Mouse (Mus musculus) CH12.LX (cell line): ENCODE results near the gene Gpr19. TPM values are rescaled to one million over a fixed set of nuclear protein-coding genes. Genes with fewer than 3 reads are reported as not detected.

Experiments
- DNase-seq: peaks from one replicate; pipeline ENCODE4 v3.0.0-alpha.2; 2013; ENCODE audit errors: extremely low read depth
- H3K27ac ChIP-seq: 2 replicates; pipeline ENCODE4 v1.5.1; 2012; ENCODE audit warnings: low read depth, mild to moderate bottlenecking, control low read depth, moderate library complexity; ENCODE audit not compliant: insufficient read depth
- H3K27me3 ChIP-seq: replicated peaks from 2 replicates; pipeline ENCODE3; 2012; ENCODE audit warnings: inconsistent platforms
- H3K36me3 ChIP-seq, 2 experiments: replicated peaks in 1 of 2; 2 replicates each; pipeline versions ENCODE3 to v1.6.1; 2012; ENCODE audit warnings: inconsistent platforms in 1 of 2, low read length in 1 of 2, mild to moderate bottlenecking in 1 of 2, mixed read lengths in 1 of 2, moderate library complexity in 1 of 2; ENCODE audit not compliant: control insufficient read depth in 1 of 2, insufficient read depth in 1 of 2
- H3K4me1 ChIP-seq, 2 experiments: 2 replicates each; pipeline ENCODE4 v1.6.1; 2012; ENCODE audit warnings: inconsistent platforms in 1 of 2, moderate library complexity in 1 of 2; ENCODE audit not compliant: insufficient read depth in 2 of 2, control insufficient read depth in 1 of 2
- H3K4me2 ChIP-seq: 2 replicates; pipeline ENCODE4 v1.6.1; 2012; ENCODE audit warnings: low read depth, mild to moderate bottlenecking, control low read depth; ENCODE audit not compliant: poor library complexity, insufficient read depth, severe bottlenecking
- H3K4me3 ChIP-seq, 3 experiments: fragments of 150-350 bp in 1 of 3; sonication (generic) in 1 of 3; replicated peaks in 1 of 3; 2 replicates each; pipeline versions ENCODE3 to v1.5.1; 2011 to 2012; ENCODE audit warnings: low read depth in 2 of 3, low read length in 2 of 3, mild to moderate bottlenecking in 2 of 3, moderate library complexity in 2 of 3, control low read depth in 1 of 3, improper control_type of control experiment in 1 of 3, inconsistent platforms in 1 of 3, mixed read lengths in 1 of 3; ENCODE audit not compliant: poor library complexity in 1 of 3
- H3K79me2 ChIP-seq: replicated peaks from 2 replicates; pipeline ENCODE4 v1.6.1; 2012; ENCODE audit warnings: mild to moderate bottlenecking, moderate library complexity; ENCODE audit not compliant: control insufficient read depth, poor library complexity, insufficient read depth, severe bottlenecking; ENCODE audit errors: extremely low read depth
- H3K9ac ChIP-seq: 2 replicates; pipeline ENCODE4 v1.6.1; 2012; ENCODE audit warnings: low read depth, mild to moderate bottlenecking, control low read depth, moderate library complexity; ENCODE audit not compliant: insufficient read depth
- H3K9me3 ChIP-seq: replicated peaks from 2 replicates; pipeline ENCODE3; 2012; ENCODE audit warnings: low read length, inconsistent platforms, mixed read lengths
- E2F4 ChIP-seq: IDR thresholded peaks from 2 replicates; pipeline ENCODE4 v1.6.1; 2011; ENCODE audit warnings: low read depth, low read length, improper control_type of control experiment; ENCODE audit not compliant: insufficient replicate concordance
- GABPA ChIP-seq: IDR thresholded peaks from 2 replicates; pipeline ENCODE4 v1.6.1; 2012; ENCODE audit warnings: low read depth, low read length, improper control_type of control experiment, inconsistent platforms; ENCODE audit not compliant: insufficient replicate concordance
- PAX5 ChIP-seq: IDR thresholded peaks from 2 replicates; pipeline ENCODE4 v1.6.1; 2012; ENCODE audit warnings: low read length, inconsistent platforms, mixed read lengths
- SIN3A ChIP-seq: IDR thresholded peaks from 2 replicates; pipeline ENCODE4 v1.6.1; 2012; ENCODE audit warnings: low read length, improper control_type of control experiment, inconsistent platforms
- TCF12 ChIP-seq: IDR thresholded peaks from 2 replicates; pipeline ENCODE4 v1.6.1; 2014; ENCODE audit warnings: low read depth, mild to moderate bottlenecking, inconsistent platforms, low read length, improper control_type of control experiment
- UBTF ChIP-seq: IDR thresholded peaks from 2 replicates; pipeline ENCODE4 v1.6.1; 2012; ENCODE audit warnings: low read depth, mild to moderate bottlenecking, inconsistent platforms, low read length, improper control_type of control experiment, moderate library complexity
- USF2 ChIP-seq: conservative IDR thresholded peaks from 2 replicates; pipeline ENCODE4 v1.6.1; 2011; ENCODE audit warnings: low read depth, low read length, improper control_type of control experiment
- ZC3H11A ChIP-seq: IDR thresholded peaks from 2 replicates; pipeline ENCODE4 v1.6.1; 2012; ENCODE audit warnings: low read depth, mild to moderate bottlenecking, inconsistent platforms, low read length, improper control_type of control experiment
- dilution Hi-C: fragments of 300-500 bp; cut with MboI; formaldehyde crosslinking; loops from 2 replicates; pipeline ENCODE4 v1.14.3; 2020; ENCODE audit warnings: low sequenced_read_pairs; ENCODE audit not compliant: extremely low pct_unique_long_range_greater_than_20kb, extremely low pct_ligation_motif_present
- in situ Hi-C: fragments of 300-500 bp; cut with MboI; formaldehyde crosslinking; loops from 3 replicates; pipeline ENCODE4 v1.14.3; 2019; ENCODE audit warnings: low sequenced_read_pairs, low pct_ligation_motif_present, low pct_unique_long_range_greater_than_20kb, mixed read lengths
- polyA plus RNA-seq: library from polyadenylated mRNA; unstranded; fragments of >175 nt; gene quantifications from 2 replicates; pipeline ENCODE4 v1.2.1, GENCODE M21; 2012; ENCODE audit warnings: low read depth; ENCODE audit not compliant: insufficient read length
- total RNA-seq, 2 experiments: library from RNA; depleted of rRNA; stranded (reverse); fragments of 300-350 nt in 1 of 2; fragments of >200 nt in 1 of 2; gene quantifications; 2 replicates each; pipeline ENCODE4 v1.2.3; 2012 to 2014

The Gpr19 gene
- total and polyA plus RNA-seq, 3 experiments, result 4.8 to 7.5 (median 5.2) TPM

GRCm38 (mm10) chr6:134889763-134890162 lies 8.6 kb downstream of the Gpr19 start:
- dilution Hi-C loops, result no loop called here
- Histone ChIP-seq H3K27me3 (no peaks in the 10 kb centered on the region), H3K4me3 (no peak overlapping the region), H3K9ac (no peak overlapping the region)
- TF ChIP-seq GABPA (no peak), ZC3H11A (no peak), USF2 (no peak), UBTF (no peak)
- TF ChIP-seq, all 38 proteins: peak for 0
- H3K36me3 ChIP-seq, result peaks cover 0 to 6% of the 10 kb centered on the region in 2 experiments
- H3K27ac ChIP-seq, result no peak overlapping the region
- DNase-seq, result no peak
- H3K9me3 ChIP-seq, result no peaks in the 10 kb centered on the region
- H3K79me2 ChIP-seq, result no peaks in the 10 kb centered on the region
- H3K4me2 ChIP-seq, result no peak overlapping the region
- in situ Hi-C loops, result no loop called here
- H3K4me1 ChIP-seq, result peaks cover 0 to 5% of the 10 kb centered on the region in 2 experiments; a peak in 1 of 4 replicates

DNA sequence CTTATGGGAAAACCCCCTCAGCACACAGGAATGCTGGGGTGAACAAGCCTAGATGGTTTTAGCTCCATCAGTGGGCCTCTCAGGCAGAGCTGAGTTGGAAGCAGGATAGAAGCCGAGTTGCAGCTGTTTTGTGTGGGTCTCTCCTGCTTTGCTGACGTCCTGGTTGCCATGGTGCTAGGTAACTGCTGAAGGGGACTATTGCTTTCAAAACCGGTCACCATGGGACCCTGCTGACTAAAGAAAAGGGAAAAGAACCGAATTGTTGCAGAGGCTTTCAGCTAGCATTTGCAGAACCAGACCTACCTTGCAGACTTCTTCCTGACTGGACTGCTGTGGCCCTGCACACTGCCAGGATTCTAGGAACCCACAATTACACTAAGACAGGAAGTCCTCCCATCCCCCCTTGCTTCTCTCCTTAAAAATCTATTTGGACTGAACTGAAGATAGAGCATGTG lies 9.8 kb downstream of the Gpr19 start:
- peaks cover 0 to 5% of the 10 kb centered on the region in 2 experiments; a peak in 1 of 4 replicates for H3K4me1 ChIP-seq
- H3K36me3 ChIP-seq, result peaks cover 0 to 3% of the 10 kb centered on the region in 2 experiments
- H3K9ac ChIP-seq, result no peak overlapping the region
- no peak overlapping the region for H3K4me3 ChIP-seq
- TF ChIP-seq TCF12, result no peak
- TF ChIP-seq PAX5, result no peak
- no peak for TF ChIP-seq SIN3A
- H3K79me2 ChIP-seq, result no peaks in the 10 kb centered on the region
- no peaks in the 10 kb centered on the region for H3K27me3 ChIP-seq
- in situ Hi-C loops, result no loop called here
- no peak overlapping the region for H3K27ac ChIP-seq
- DNase-seq, result no peak
- H3K9me3 ChIP-seq, result no peaks in the 10 kb centered on the region
- no peak overlapping the region for H3K4me2 ChIP-seq
- dilution Hi-C loops, result no loop called here

- Histone ChIP-seq H3K79me2 (no peaks in the 10 kb centered on the region), H3K9me3 (no peaks in the 10 kb centered on the region), H3K27ac (no peak overlapping the region), H3K9ac (no peak overlapping the region), H3K4me1 (peaks cover 0 to 5% of the 10 kb centered on the region in 2 experiments; a peak in 1 of 4 replicates), H3K4me2 (no peak overlapping the region), H3K36me3 (peaks cover 0 to 3% of the 10 kb centered on the region in 2 experiments), H3K4me3 (no peak overlapping the region), H3K27me3 (no peaks in the 10 kb centered on the region)
- in situ Hi-C loops (no loop called here), dilution Hi-C loops (no loop called here)
- TF ChIP-seq E2F4, result no peak
- DNase-seq, result no peak
Observed at GRCm38 (mm10) chr6:134887711-134888449, 10.5 kb downstream of the Gpr19 start.
